Mouse (Mus musculus) inflammation-experienced regulatory T-cells, adult 16 weeks (primary cell): ENCODE results near the gene Fbxw4. TPM values are rescaled to one million over a fixed set of nuclear protein-coding genes. Genes with fewer than 3 reads are reported as not detected.

Experiments
- polyA plus RNA-seq: library from polyadenylated mRNA; unstranded; fragments of 100-300 nt; shearing (Covaris generic); gene quantifications from one replicate; pipeline ENCODE4 v1.2.1, GENCODE M21; 2017

The Fbxw4 gene
- polyA plus RNA-seq: 8.9 TPM

DNA sequence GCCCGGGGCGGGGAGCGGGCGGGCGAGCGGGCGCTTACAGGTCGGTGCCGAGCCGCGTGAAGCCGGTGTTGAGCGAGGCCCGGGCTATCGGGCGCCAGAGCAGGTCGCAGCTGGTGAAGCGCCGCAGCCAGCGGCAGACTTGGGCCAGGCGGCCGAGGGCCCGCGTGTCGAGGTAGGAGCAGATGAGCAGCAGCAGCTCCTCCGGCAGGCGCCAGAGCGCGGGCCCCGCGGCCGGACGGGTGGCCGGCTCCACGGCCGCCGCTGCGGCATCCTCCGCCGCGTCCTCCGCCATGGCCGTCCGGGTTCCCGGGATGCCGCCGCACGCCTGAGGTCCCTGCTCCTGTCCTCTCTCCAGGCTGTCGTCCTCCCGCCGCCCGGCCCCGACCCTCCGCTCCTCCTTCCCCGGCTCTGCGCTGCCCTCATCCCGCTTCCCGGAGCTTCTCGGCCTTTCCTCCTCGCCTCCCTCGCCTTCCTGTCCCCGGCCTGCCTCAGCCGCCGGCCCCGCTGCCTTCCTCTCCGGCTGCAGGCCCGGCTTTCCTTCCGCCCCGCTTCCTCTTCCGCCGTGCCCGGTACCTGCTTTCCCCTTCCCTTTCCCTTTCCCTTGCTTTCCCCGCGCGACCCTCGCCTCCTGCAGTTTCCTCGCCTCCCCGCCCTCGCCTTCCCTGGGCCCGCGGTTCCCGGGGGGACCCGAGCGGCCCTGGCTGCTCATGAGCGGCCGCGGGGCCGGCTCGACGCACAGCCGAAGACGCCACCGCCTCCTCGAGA is at the start of gene Fbxw4:
Gene Fbxw4, minus strand, starts transcription at position 575 of the 765 bp plus-strand sequence.

GRCm38 (mm10) chr19:45560153-45560890 is 99.8 kb downstream of the Fbxw4 start, which contains the start of the genes Poll and Gm17018:
TSS of gene Poll (minus strand) at chr19:45560531.
TSS of gene Gm17018 (plus strand) at chr19:45560615.

Other genes with a start within 250 kb of the Fbxw4 start
- 19.1 TPM for gene Poll, start 99.8 kb downstream of the Fbxw4 start, polyA plus RNA-seq
- 48.0 TPM for gene Gm17018, start 99.7 kb downstream of the Fbxw4 start, polyA plus RNA-seq
- gene Fgf8, start 82.6 kb upstream of the Fbxw4 start, polyA plus RNA-seq: not detected
- gene Npm3, start 89.3 kb upstream of the Fbxw4 start, polyA plus RNA-seq: 28.0 TPM
- 147 TPM for gene Mgea5, start 123.5 kb upstream of the Fbxw4 start, polyA plus RNA-seq
- 14.8 TPM for gene Kcnip2, start 155.7 kb upstream of the Fbxw4 start, polyA plus RNA-seq